Mouse (Mus musculus) intestine, postnatal 0 days (tissue): ENCODE results near the gene Erg. TPM values are rescaled to one million over a fixed set of nuclear protein-coding genes. Genes with fewer than 3 reads are reported as not detected.

Experiments used
- ATAC-seq: fragments of 200-750 bp; cut with Nextera tagmentation; 2 replicates; pipeline ENCODE4 v1.8.0; 2017; ENCODE audit warnings: mild to moderate bottlenecking, moderate TSS enrichment, moderate library complexity
- H3K27ac ChIP-seq: fragments of 300-500 bp; sonication (generic); 2 replicates; pipeline ENCODE4 v1.5.1; 2014; ENCODE audit warnings: mild to moderate bottlenecking, low read depth, low read length, moderate library complexity
- H3K27me3 ChIP-seq: fragments of 300-500 bp; sonication (generic); replicated peaks from 2 replicates; pipeline ENCODE4 v1.6.1; 2014; ENCODE audit warnings: low read length, mixed read lengths; ENCODE audit not compliant: control insufficient read depth, insufficient read depth
- H3K36me3 ChIP-seq: fragments of 300-500 bp; sonication (generic); 2 replicates; pipeline ENCODE4 v1.6.1; 2014; ENCODE audit warnings: mild to moderate bottlenecking, moderate library complexity; ENCODE audit not compliant: control insufficient read depth, insufficient read depth
- H3K4me1 ChIP-seq: fragments of 300-500 bp; sonication (generic); replicated peaks from 2 replicates; pipeline ENCODE4 v1.6.1; 2014; ENCODE audit warnings: antibody characterized with exemption, low read length, mixed read lengths; ENCODE audit not compliant: control insufficient read depth, insufficient read depth
- H3K4me2 ChIP-seq: fragments of 300-500 bp; sonication (generic); replicated peaks from 2 replicates; pipeline ENCODE4 v1.6.1; 2014; ENCODE audit warnings: low read depth, mild to moderate bottlenecking, moderate library complexity
- H3K4me3 ChIP-seq: fragments of 300-500 bp; sonication (generic); 2 replicates; pipeline ENCODE4 v1.5.1; 2014; ENCODE audit warnings: low read depth, low read length
- H3K9ac ChIP-seq: fragments of 300-500 bp; sonication (generic); 2 replicates; pipeline ENCODE4 v1.6.1; 2014; ENCODE audit warnings: mild to moderate bottlenecking, low read depth, low read length
- H3K9me3 ChIP-seq: fragments of 300-500 bp; sonication (generic); 2 replicates; pipeline ENCODE4 v1.6.1; 2016; ENCODE audit warnings: mixed run types; ENCODE audit not compliant: control insufficient read depth
- CTCF ChIP-seq: sonication (generic); IDR thresholded peaks from 2 replicates; pipeline ENCODE4 v1.5.1; 2016; ENCODE audit warnings: low read depth, mild to moderate bottlenecking, control low read depth, antibody characterized with exemption, moderate library complexity
- WGBS: fragments of 180-500 bp; shearing (Covaris S2); extraction: QIAGEN DNeasy Blood & Tissue Kit; methylation state at CpG from one replicate; pipeline ENCODE4 v1.1.7; 2014; 5-methylcytosine and 5-hydroxymethylcytosine counted together
- polyA plus RNA-seq: library from polyadenylated mRNA; unstranded; fragments of >200 nt; fragmentation: Nextera tagmentation; extraction: Ambion mirVana; gene quantifications from 2 replicates; pipeline ENCODE4 v1.2.1, GENCODE M21; 2015

Gene Erg
- polyA plus RNA-seq, 1 experiment from 2014 or later: 2.0 TPM

- no peak for ATAC-seq
- no peak overlapping the region for H3K9ac ChIP-seq
- 86% methylated on average over 12 of the region's 12 CpGs for WGBS
- H3K9me3 ChIP-seq: no peaks in the 10 kb centered on the region
- H3K4me2 ChIP-seq: no peak overlapping the region
- H3K36me3 ChIP-seq: no peaks in the 10 kb centered on the region
- H3K27ac ChIP-seq: no peak overlapping the region
- no peaks in the 10 kb centered on the region for H3K4me1 ChIP-seq
- no peaks in the 10 kb centered on the region for H3K27me3 ChIP-seq
- no peak for TF ChIP-seq CTCF
- H3K4me3 ChIP-seq: no peak overlapping the region
These were observed 229.1 kb downstream of the Erg start for GRCm38 (mm10) chr16:95356962-95357955.

- 75% methylated on average over 8 of the region's 8 CpGs for WGBS
- Histone ChIP-seq H3K4me1 (no peaks in the 10 kb centered on the region), H3K27ac (no peak overlapping the region), H3K9ac (no peak overlapping the region), H3K4me2 (no peak overlapping the region), H3K4me3 (no peak overlapping the region), H3K9me3 (no peaks in the 10 kb centered on the region), H3K36me3 (no peaks in the 10 kb centered on the region), H3K27me3 (no peaks in the 10 kb centered on the region)
- no peak for ATAC-seq
- no peak for TF ChIP-seq CTCF
These were observed 232.6 kb downstream of the Erg start for GRCm38 (mm10) chr16:95353838-95354237.

- no peaks in the 10 kb centered on the region for H3K9me3 ChIP-seq
- no peak overlapping the region for H3K4me2 ChIP-seq
- H3K27ac ChIP-seq: no peak overlapping the region
- H3K9ac ChIP-seq: no peak overlapping the region
- no peak for ATAC-seq
- H3K27me3 ChIP-seq: no peaks in the 10 kb centered on the region
- WGBS: 51% methylated on average over 8 of the region's 8 CpGs
- no peaks in the 10 kb centered on the region for H3K4me1 ChIP-seq
- no peaks in the 10 kb centered on the region for H3K36me3 ChIP-seq
- no peak overlapping the region for H3K4me3 ChIP-seq
- no peak for TF ChIP-seq CTCF
These were observed 234.1 kb downstream of the Erg start for GRCm38 (mm10) chr16:95352266-95352665.

GRCm38 (mm10) chr16:95350499-95350898 lies 235.9 kb downstream of the Erg start:
- TF ChIP-seq CTCF: peak; percentile 84

GRCm38 (mm10) chr16:95349745-95350144 lies 236.6 kb downstream of the Erg start:
- WGBS: 77% methylated on average over 5 of the region's 5 CpGs
- Histone ChIP-seq H3K9me3 (no peaks in the 10 kb centered on the region), H3K9ac (no peak overlapping the region), H3K27me3 (no peaks in the 10 kb centered on the region), H3K4me3 (no peak overlapping the region), H3K4me1 (no peaks in the 10 kb centered on the region), H3K36me3 (no peaks in the 10 kb centered on the region), H3K27ac (no peak overlapping the region), H3K4me2 (no peak overlapping the region)
- no peak for ATAC-seq
- TF ChIP-seq CTCF: no peak

More at GRCm38 (mm10) chr16:95350499-95350898, 235.9 kb downstream of the Erg start:
- Histone ChIP-seq H3K36me3 (no peaks in the 10 kb centered on the region), H3K4me2 (no peak overlapping the region), H3K9ac (no peak overlapping the region), H3K4me3 (no peak overlapping the region), H3K4me1 (no peaks in the 10 kb centered on the region), H3K27me3 (no peaks in the 10 kb centered on the region), H3K27ac (no peak overlapping the region), H3K9me3 (no peaks in the 10 kb centered on the region)
- WGBS: 34% methylated on average over 3 of the region's 3 CpGs
- no peak for ATAC-seq

GRCm38 (mm10) chr16:95349344-95349743 lies 237.0 kb downstream of the Erg start:
- no peaks in the 10 kb centered on the region for H3K4me1 ChIP-seq
- 89% methylated on average over 6 of the region's 6 CpGs for WGBS
- no peak overlapping the region for H3K4me2 ChIP-seq
- H3K9ac ChIP-seq: no peak overlapping the region
- no peak overlapping the region for H3K27ac ChIP-seq
- no peak overlapping the region for H3K4me3 ChIP-seq
- H3K9me3 ChIP-seq: no peaks in the 10 kb centered on the region
- no peak for TF ChIP-seq CTCF
- H3K36me3 ChIP-seq: no peaks in the 10 kb centered on the region
- ATAC-seq: no peak
- H3K27me3 ChIP-seq: no peaks in the 10 kb centered on the region
